Mouse (Mus musculus) spleen, adult 2 months (tissue): Measurements from ENCODE around the gene C5ar1. TPM values are rescaled to one million over a fixed set of nuclear protein-coding genes. Genes with fewer than 3 reads are reported as not detected.
A peak's percentile ranks its signal among the peaks of the same experiment; 100 is the strongest.

Experiments used
- DNase-seq, 2 experiments: peaks; one replicate each; pipeline versions ENCODE4 v3.0.0 to v3.0.0-alpha.2; 2012 to 2021; ENCODE audit warnings: low spot score in 2 of 2, low read depth in 1 of 2
- H3K27ac ChIP-seq: fragments of 200-500 bp; 2 replicates; pipeline ENCODE4 v1.5.1; 2012; ENCODE audit warnings: low read length, inconsistent platforms; ENCODE audit not compliant: insufficient read depth
- H3K27me3 ChIP-seq: fragments of 200-500 bp; 2 replicates; pipeline ENCODE4 v1.6.1; 2012; ENCODE audit warnings: mild to moderate bottlenecking, moderate library complexity, low read length, inconsistent platforms; ENCODE audit not compliant: control insufficient read depth, insufficient read depth
- H3K36me3 ChIP-seq: fragments of 200-500 bp; 2 replicates; pipeline ENCODE4 v1.6.1; 2012; ENCODE audit warnings: mild to moderate bottlenecking, low read length, inconsistent platforms; ENCODE audit not compliant: control insufficient read depth, insufficient read depth
- H3K4me1 ChIP-seq: fragments of 200-500 bp; 2 replicates; pipeline ENCODE4 v1.6.1; 2011; ENCODE audit warnings: inconsistent platforms; ENCODE audit not compliant: control insufficient read depth, insufficient read depth, insufficient read length
- H3K4me3 ChIP-seq: fragments of 200-500 bp; 2 replicates; pipeline ENCODE4 v1.5.1; 2011; ENCODE audit warnings: mild to moderate bottlenecking, inconsistent platforms; ENCODE audit not compliant: insufficient read depth, insufficient read length; ENCODE audit errors: extremely low read depth
- CTCF ChIP-seq: fragments of 200-500 bp; IDR thresholded peaks from 2 replicates; pipeline ENCODE4 v1.5.1; 2011; ENCODE audit warnings: mild to moderate bottlenecking, inconsistent platforms; ENCODE audit not compliant: insufficient read depth, insufficient read length, insufficient replicate concordance; ENCODE audit errors: extremely low read depth
- POLR2A ChIP-seq: fragments of 200-500 bp; IDR thresholded peaks from 2 replicates; pipeline ENCODE4 v1.6.1; 2011; ENCODE audit warnings: low read depth, low read length, inconsistent platforms
- WGBS: fragments of 180-500 bp; shearing (Covaris S2); methylation state at CpG from one replicate; pipeline ENCODE4 v1.1.7; 2018; 5-methylcytosine and 5-hydroxymethylcytosine counted together
- polyA plus RNA-seq: library from polyadenylated mRNA; depleted of rRNA; stranded (reverse); fragments of >200 nt; gene quantifications from 2 replicates; pipeline ENCODE4 v1.2.3, GENCODE M21; 2012

Gene C5ar1
- polyA plus RNA-seq, 1 experiment: 7.5 TPM

- Histone ChIP-seq H3K36me3 (peaks cover 11% of the 10 kb centered on the region), H3K27ac (peak within 1 kb of the TSS; percentile 95), H3K27me3 (no peaks in the 10 kb centered on the region), H3K4me3 (peak within 1 kb of the TSS; percentile 82), H3K4me1 (peaks cover 4% of the 10 kb centered on the region; the same call in 1 of the 2 replicates)
- TF ChIP-seq POLR2A: peak; percentile 85
- peak; percentile 44; the same call in 1 of the 2 replicates for TF ChIP-seq CTCF
- under 1% methylated on average over 34 of the region's 34 CpGs for WGBS
- DNase-seq: peak; percentile 95
Measured at GRCm38 (mm10) chr7:16221582-16222272, 37.6 kb downstream of the C5ar1 start, which contains the start of gene Dhx34. Gene Dhx34, minus strand, starts transcription at chr7:16222037.

GRCm38 (mm10) chr7:16213986-16214385 is 45.4 kb downstream of the C5ar1 start:
- no peaks in the 10 kb centered on the region for H3K4me1 ChIP-seq
- no peaks in the 10 kb centered on the region for H3K27me3 ChIP-seq
- peaks cover 49% of the 10 kb centered on the region for H3K36me3 ChIP-seq
- no peak for TF ChIP-seq POLR2A
- no peak for TF ChIP-seq CTCF
- no peak for DNase-seq
- H3K4me3 ChIP-seq: no peak overlapping the region
- WGBS: 93% methylated on average over 9 of the region's 9 CpGs
- H3K27ac ChIP-seq: no peak overlapping the region

- Histone ChIP-seq H3K36me3 (peaks cover 46% of the 10 kb centered on the region), H3K27ac (no peak overlapping the region), H3K4me3 (no peak overlapping the region), H3K27me3 (no peaks in the 10 kb centered on the region), H3K4me1 (no peaks in the 10 kb centered on the region)
- WGBS: 86% methylated on average over 6 of the region's 6 CpGs
- TF ChIP-seq POLR2A (no peak), CTCF (no peak)
- DNase-seq: no peak
Measured at GRCm38 (mm10) chr7:16213196-16213595, 46.1 kb downstream of the C5ar1 start.

GRCm38 (mm10) chr7:16210862-16211365 is 48.4 kb downstream of the C5ar1 start:
- Histone ChIP-seq H3K36me3 (peaks cover 41% of the 10 kb centered on the region), H3K27ac (no peak overlapping the region), H3K4me1 (no peaks in the 10 kb centered on the region), H3K4me3 (no peak overlapping the region), H3K27me3 (no peaks in the 10 kb centered on the region)
- 88% methylated on average over 12 of the region's 12 CpGs for WGBS
- DNase-seq: no peak
- TF ChIP-seq POLR2A: no peak
- peak; percentile 52; the same call in 1 of the 2 replicates for TF ChIP-seq CTCF

GRCm38 (mm10) chr7:16208781-16209665 is 50.3 kb downstream of the C5ar1 start:
- DNase-seq: no peak
- Histone ChIP-seq H3K36me3 (peaks cover 32% of the 10 kb centered on the region), H3K4me3 (no peak overlapping the region), H3K27me3 (no peaks in the 10 kb centered on the region), H3K27ac (no peak overlapping the region), H3K4me1 (peaks cover 6% of the 10 kb centered on the region; the same call in 1 of the 2 replicates)
- 92% methylated on average over 21 of the region's 21 CpGs for WGBS
- TF ChIP-seq POLR2A (no peak), CTCF (no peak)

- TF ChIP-seq CTCF (no peak), POLR2A (no peak)
- H3K4me1 ChIP-seq: peaks cover 6% of the 10 kb centered on the region; the same call in 1 of the 2 replicates
- peak overlapping the region; percentile 24 for H3K27ac ChIP-seq
- 65% methylated on average over 10 of the region's 10 CpGs for WGBS
- no peak overlapping the region for H3K4me3 ChIP-seq
- H3K27me3 ChIP-seq: no peaks in the 10 kb centered on the region
- no peak for DNase-seq
- peaks cover 31% of the 10 kb centered on the region for H3K36me3 ChIP-seq
Measured at GRCm38 (mm10) chr7:16207496-16207895, 51.8 kb downstream of the C5ar1 start.
